Mouse (Mus musculus) T-cell, adult 2 months (primary cell): ENCODE measurements around the gene Adcy9.
"Not testable (repeated sequence)": the region's sequence is repeated elsewhere in the genome, so short reads cannot be mapped to it uniquely, and the experiment has no call there.

Source experiments
- DNase-seq: peaks from one replicate; pipeline ENCODE4 v3.0.0; 2022; ENCODE audit warnings: low spot score

The Adcy9 gene

GRCm38 (mm10) chr16:4382406-4382805 lies 37.9 kb downstream of the Adcy9 start:
- DNase-seq: no peak

DNA sequence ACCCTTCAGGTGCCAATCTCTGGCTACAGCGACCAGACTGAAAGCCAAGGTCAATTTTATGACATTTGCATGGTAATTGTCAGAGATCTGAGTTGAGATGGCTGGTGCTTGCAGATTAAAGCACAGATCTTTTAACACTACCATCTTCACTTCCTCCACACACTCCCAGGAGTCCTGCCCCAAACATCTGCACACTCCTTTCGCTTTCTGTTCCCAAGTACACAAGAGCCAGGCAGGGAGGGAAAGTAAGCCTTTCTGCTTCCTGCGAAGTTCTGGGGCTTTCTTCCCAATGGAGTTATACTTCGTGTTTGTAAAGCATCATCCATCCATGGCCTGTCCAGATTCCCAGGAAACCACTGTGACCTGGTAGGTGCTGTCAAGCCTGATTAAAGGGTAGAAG lies 38.8 kb downstream of the Adcy9 start:
- DNase-seq: no peak

GRCm38 (mm10) chr16:4378788-4379187 lies 41.5 kb downstream of the Adcy9 start:
- DNase-seq: no peak

DNA sequence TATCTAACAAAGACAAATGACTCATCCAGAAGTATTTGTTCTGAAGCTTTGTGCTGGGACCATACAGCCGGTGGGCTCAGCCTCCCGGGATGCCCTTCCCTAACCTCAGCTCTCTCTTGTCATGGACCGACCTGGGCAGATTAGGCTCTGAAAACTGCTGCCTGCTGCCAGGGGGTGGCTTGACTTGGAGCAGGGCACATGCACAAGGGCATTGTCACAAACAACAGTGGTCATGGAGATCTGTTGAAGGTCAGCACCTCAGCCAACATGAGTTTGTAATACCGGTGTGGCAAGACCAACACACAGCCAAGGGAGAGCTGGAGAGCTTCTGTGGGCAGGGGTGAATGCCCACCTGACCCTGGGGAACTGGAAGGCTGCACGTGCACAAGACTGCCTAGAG lies 42.7 kb downstream of the Adcy9 start:
- no peak for DNase-seq

- DNase-seq: no peak
Observed at GRCm38 (mm10) chr16:4374780-4375380, 45.4 kb downstream of the Adcy9 start.

DNA sequence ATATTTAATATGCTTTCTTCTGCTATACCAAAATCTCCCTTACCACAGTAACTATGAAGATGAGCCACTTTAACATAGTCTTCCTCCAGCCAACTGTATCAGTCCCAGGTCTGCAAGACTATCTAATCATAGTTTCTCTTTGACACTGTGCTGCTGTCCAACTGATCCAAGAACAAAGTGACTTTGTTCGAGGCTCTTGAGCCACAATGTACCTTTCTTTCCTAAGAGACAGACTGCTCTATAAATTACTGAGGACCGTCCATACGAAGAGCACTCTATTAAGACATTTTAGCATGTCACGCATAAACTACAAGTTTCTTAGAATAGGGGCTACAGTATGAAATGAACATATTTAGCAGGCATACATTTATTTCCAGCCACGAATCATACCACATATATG lies 46.0 kb downstream of the Adcy9 start:
- no peak for DNase-seq

- no peak for DNase-seq
Observed at GRCm38 (mm10) chr16:4371039-4371438, 49.3 kb downstream of the Adcy9 start.

GRCm38 (mm10) chr16:4370141-4370541 lies 50.2 kb downstream of the Adcy9 start:
- DNase-seq: no peak

GRCm38 (mm10) chr16:4367930-4368329 lies 52.4 kb downstream of the Adcy9 start:
- DNase-seq: no peak

DNA sequence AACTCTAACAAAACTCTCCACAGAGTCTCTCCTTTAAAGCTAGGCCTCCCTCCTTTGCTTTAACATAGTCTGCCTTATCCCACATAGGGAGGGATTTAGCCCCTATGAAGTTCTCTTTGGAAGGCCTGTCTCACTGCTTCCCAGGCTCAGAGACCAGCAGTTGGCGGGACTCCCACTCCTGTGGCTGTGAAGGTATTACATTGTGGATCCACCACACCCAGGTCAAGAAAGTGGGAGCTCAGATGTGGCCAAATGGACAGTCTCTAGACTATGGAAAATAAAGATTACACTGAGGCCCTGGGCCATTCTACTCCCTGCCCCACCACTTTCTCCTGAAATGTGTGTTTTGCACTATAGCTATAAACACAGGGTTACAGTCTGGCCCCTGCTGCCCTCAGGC lies 53.0 kb downstream of the Adcy9 start:
- no peak for DNase-seq

GRCm38 (mm10) chr16:4366671-4367070 lies 53.6 kb downstream of the Adcy9 start:
- no peak for DNase-seq

DNA sequence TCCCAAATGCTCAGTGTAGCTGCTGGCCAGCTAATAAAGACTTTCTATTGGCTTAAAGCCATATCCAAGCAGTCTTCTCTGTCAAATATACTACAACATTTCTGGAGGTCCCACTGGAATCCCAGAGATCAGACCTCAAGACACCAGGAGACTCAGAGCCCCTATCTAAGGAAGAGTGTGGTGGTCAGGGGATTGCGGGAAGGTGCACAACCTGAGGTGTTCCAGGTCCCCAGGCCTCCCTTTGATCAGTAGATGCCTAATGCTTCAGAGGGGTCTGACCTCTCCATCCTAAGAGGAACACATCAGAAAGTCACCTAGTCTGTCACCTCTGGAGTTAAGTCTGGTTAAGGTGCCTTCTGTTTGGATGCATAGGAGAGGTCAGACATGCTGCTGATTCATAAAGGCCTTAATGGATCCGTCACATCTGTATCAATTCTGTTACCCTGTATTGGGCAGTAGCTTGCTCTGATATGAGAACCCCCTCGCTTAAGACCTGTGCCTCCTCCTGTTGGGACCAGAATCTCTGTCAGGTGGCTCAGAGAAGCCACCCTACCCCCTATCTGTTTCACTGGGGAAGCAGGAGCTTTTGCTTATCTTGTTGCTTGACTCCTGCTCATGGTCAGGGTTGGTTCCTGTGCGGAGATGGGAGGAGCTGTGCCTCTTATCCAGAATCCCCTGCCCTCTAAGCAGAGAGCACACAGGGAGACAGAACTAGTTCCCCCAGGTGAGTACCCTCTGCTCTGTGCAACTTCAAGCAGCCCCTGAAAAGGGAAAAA lies 56.8 kb downstream of the Adcy9 start:
- no peak for DNase-seq

DNA sequence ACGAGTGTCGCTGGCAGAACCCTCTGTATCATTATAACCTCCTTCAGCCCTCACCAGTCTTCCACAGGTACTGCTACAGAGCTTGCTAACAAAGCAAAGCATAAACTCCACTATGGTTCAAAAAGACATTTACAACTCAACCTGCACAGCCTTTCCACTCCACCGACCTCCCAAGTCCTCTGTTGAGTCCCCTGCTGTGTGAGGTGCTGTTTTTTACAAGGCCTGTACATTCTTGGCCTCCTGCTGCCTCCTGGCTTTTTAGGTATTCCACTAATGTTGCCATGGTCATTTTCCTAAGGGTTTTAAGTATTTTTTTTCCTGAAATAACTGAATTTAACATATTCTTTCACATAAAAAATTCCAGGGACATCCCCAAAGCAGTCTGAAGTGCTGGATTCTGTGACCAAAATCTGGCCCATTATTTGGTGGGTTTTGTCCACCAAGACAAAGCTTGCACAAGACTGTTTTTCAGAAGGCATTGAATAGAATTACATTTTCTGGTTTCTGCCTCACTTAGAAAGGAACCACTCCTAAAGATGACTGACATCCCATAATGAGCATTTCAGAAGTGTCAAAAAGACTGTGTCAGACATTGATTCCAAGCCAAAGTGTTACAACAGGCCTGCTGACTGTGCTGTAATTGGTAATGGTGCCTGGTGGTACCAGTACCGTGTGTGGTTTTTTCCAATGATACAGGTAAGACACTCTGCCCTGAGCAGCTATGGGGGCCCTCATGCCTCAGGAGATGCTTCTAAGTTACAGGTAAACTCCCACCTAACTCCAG lies 64.8 kb downstream of the Adcy9 start:
- DNase-seq: no peak

DNA sequence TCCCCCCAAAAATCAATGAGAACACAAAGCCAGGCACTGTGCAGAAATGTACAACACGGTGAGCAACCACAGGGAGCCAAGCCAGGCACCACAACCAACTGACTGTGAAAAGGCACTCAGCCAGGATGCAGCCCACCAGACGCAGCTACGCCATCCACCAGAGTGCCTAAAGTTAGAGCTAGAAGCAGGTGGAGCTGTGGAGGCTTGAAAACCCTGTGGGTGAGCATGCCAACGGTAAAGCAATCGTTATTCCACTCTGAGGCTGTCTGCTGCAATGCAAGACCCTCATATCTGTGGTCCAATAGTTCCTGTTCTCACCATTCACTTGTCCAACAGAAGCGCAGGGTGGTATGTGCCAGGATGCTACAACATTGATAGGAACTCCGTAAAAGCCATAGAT lies 77.7 kb downstream of the Adcy9 start:
- DNase-seq: no peak

DNA sequence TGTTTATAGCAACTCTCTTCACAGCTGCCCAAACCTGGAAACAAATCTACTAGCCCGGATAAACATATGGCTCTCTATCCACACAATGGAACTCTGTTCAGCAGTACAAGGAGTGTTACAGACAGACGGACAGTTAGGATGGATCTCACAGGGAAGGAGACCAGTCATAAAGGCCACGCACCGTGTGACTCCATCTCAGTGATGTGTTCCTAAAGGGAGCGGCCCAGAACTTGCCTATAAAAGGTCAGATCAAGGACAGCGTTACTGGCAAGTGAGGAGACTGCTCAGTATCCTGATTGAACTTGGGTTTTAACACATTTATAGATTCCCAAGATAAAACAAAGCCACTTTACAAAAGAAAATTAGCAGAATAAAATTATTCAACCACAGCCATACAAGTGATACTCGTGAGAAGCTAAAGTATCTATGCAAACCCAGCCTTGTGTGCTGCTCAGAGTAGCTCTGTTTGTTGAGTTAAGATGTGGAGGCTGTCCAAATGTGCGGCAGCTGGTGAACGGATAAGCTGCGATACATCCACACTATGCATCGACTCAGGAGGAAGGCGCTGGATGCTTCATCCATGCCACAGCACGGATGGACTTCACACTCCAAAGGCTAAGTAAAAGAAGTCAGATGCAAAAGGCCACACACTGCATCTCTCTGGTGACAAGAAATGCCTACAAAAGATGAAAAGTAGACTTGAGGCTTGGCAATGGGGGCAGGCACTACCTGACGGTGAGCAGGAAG lies 78.8 kb downstream of the Adcy9 start:
- DNase-seq: no peak

DNA sequence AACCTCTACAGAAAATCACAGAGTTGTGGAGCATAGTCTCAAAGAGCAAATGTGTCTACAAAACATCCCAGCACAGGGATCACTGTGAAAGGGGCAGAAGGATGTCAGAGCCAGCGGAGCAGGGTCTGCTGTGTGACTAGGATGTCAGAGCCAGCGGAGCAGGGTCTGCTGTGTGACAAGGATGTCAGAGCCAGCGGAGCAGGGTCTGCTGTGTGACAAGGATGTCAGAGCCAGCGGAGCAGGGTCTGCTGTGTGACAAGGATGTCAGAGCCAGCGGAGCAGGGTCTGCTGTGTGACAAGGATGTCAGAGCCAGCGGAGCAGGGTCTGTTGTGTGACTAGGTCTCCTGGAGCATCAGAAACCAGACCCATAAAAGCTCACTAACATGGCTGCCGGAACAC lies 81.1 kb downstream of the Adcy9 start:
- DNase-seq: not testable (repeated sequence)

GRCm38 (mm10) chr16:4337269-4337668 lies 83.0 kb downstream of the Adcy9 start:
- DNase-seq: no peak

GRCm38 (mm10) chr16:4333788-4334187 lies 86.5 kb downstream of the Adcy9 start:
- no peak for DNase-seq

DNA sequence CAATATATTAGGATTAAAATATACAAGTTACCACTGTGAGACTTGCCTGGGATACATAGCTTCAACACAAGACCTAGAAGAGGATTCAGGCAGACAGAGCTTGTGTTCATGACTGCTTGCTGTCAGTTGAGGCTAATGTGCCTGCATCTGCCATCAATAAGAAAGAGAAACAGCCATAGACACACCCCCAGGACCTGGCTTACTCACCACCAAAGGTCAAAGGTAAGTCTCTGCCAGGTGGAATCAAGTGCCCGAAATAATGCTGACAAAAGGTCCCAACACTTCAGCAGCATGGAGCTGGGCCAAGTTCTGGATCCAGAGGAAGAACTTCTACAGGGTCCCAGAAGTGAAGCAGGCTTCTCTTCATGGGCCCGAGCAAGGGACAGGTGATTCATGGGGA lies 86.9 kb downstream of the Adcy9 start:
- DNase-seq: no peak

GRCm38 (mm10) chr16:4327081-4327480 lies 93.2 kb downstream of the Adcy9 start:
- DNase-seq: no peak

DNA sequence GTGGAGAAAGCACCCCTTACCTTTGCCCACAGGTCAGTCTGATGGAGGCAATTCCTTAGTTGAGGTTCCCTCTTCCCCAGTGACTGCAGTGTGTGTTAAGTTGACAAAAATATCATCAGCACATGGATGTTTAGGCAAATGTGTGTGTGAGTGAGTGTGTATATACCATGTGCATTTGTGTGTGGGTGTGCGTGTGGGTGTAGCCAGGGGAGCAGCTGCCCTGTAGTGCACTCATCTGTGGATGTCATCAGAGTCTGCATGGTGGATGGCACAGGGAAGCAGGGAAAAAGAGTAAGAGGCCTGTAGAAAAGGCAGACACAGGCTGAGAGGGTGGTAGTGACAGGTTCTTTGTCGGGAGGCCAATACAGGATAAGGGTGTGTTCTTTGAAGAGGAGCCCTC lies 94.5 kb downstream of the Adcy9 start:
- DNase-seq: no peak

DNA sequence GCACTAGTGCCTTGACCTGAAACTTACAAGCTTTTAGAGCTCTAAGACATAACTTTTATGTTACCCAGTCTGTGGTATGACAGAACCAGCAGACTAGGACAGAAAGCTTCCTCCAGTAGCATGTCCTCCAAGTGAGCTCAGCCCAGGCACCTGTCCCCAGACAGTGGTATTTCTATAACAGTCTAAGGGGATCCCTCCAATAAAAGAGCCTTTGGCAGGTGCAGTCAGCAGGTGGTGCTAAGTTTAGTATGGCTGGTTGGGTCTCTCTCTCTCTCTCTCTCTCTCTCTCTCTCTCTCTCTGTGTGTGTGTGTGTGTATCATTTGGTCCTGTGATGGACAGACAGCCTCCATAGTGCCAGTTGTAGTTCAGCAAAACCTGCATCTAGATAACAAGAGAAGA lies 95.3 kb downstream of the Adcy9 start:
- DNase-seq: no peak
